Mouse (Mus musculus): Measurements from ENCODE around the gene Slc25a21.

GRCm38 (mm10) chr12:56876549-56876948 is 320.7 kb downstream of the Slc25a21 start:
- TF ChIP-seq MAFK (IDR thresholded peaks at IDR 0.05; ENCODE audit: insufficient read depth, low read depth, low read length) (no peak), ZNF384 (IDR thresholded peaks at IDR 0.05; ENCODE audit: low read depth, low read length) (no peak)
